Mouse (Mus musculus) embryonic fibroblast, embryonic 13.5 days (primary cell): Measurements from ENCODE around the gene Kcna2.

Experiments
- CTCF ChIP-seq: IDR thresholded peaks from 2 replicates; pipeline ENCODE4 v1.5.1; 2011; ENCODE audit warnings: mild to moderate bottlenecking, control low read depth, low read length, moderate library complexity, borderline replicate concordance; ENCODE audit not compliant: insufficient read depth
- POLR2A ChIP-seq: IDR thresholded peaks from 2 replicates; pipeline ENCODE4 v1.6.1; 2011; ENCODE audit warnings: low read depth, mild to moderate bottlenecking, control low read depth, low read length, moderate library complexity

DNA sequence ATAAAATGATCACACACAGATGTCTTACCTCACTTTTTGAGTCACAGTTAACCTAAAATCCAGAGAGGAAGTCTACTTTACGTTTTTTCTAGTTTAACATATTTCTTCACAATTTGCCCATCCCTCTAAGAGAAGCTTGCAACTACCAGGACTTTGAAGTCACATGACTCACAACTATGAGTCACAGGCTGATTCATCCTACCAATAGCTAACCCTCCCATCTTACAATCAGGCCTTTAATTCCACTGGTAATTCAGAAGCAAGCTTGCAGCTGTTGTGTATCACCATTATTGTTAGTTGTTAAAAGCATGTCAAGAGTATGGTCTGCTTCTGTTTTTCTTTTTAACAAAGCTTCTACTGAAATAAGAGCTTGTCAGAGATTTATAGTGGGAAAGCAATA is 38.2 kb upstream of the Kcna2 start:
- TF ChIP-seq CTCF: no peak
- no peak for TF ChIP-seq POLR2A
